Mouse (Mus musculus) frontal cortex, postnatal 14 days (tissue): Measurements from ENCODE around the gene Pus7.
"Not testable (repeated sequence)": the region's sequence is repeated elsewhere in the genome, so short reads cannot be mapped to it uniquely, and the experiment has no call there.

Source experiments
- DNase-seq, 2 experiments: peaks; one replicate each; pipeline ENCODE4 v3.0.0; 2022; ENCODE audit warnings: low spot score in 2 of 2

The Pus7 gene

DNA sequence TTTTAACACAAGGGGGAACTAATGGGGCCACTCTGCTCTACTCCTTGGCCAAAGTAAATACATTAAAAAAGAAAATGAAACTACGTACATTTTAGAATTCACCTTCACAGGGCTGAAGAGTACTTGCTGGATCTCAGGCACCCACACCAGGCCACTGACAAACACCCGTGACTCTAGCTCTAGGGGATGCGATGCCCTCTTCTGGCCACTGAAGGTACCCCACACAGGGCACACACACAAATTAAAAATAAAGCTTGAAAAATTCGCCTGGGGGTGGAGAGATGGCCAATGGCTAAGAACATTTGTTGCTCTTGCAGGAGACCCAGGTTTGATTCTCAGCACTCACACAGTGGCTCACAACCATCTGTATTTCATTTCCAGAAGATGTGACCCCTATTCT lies 27.1 kb downstream of the Pus7 start:
- DNase-seq: no peak

DNA sequence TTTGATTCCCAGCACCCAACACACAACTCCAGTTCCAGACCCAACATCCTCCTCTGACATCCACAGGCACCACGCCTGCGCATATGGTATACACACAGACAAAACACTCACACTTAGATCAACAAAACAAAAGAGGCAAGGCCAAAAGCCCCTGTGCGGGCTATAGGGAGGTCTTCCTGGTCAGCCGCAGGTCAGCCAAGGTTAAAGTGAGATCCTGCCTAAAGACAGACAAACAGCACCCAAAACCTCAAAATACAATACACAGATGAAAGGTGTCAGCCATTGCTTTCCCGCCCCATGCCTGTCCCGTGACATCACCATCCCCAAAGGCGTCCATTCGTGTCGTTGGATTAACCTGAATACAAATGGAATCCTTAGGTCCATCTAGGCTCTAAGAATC lies 27.9 kb downstream of the Pus7 start:
- no peak for DNase-seq

DNA sequence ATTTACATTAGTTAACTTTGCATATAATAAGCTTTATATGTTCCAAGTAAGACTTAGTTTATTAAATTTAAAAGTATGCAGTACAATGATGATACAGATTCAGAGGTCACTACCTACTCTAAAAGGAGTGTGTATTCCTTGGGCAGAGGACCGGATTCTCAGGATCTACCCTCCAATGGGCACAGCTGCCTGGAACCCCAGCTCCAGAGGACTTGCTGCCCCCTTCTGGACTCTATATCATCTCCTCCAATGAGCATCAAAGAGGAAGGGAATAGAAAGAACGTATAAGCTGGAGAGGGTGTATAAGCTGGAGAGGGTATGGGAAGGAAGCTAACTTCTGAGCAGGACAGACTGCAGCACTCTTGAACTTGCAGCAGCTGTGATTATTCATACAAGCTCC lies 33.6 kb downstream of the Pus7 start:
- DNase-seq: no peak

DNA sequence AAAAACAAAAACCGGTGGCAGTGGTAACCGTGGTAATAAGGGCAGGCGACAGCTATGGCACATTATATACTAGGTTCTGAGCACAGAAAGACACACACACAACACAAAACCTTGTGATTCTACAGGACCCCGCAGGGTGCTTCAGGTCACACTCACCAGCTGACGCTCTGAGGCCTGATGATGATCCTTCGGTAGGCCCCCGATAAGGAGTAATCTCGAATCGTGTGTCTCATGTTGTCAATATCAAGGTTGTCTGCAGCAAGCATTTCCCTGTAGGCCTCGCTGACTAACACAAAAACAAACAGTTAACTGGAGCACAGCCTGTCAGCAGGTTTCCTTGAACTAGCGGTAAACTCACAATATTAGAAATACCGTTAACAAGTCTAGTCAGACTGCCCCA lies 40.2 kb downstream of the Pus7 start:
- DNase-seq: no peak

DNA sequence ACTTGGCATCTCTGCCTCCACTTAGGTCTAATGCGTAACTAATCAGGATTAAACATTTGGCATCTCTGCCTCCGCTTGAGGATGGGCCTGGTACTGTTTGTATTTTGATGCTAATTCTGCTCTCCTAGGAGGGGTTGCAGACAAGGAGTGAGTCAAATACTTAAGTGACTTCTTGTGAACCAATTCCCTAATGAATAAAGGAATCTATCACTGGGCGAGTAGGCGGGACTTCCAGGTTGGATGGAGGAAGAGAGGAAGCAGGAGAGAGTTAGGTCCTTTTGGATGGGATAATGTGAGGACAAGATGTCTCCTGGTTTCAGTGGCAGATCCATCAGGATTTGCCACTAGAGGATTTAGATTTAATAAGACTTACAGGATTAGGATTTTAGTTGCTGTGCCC lies 46.4 kb downstream of the Pus7 start:
- DNase-seq: no peak

DNA sequence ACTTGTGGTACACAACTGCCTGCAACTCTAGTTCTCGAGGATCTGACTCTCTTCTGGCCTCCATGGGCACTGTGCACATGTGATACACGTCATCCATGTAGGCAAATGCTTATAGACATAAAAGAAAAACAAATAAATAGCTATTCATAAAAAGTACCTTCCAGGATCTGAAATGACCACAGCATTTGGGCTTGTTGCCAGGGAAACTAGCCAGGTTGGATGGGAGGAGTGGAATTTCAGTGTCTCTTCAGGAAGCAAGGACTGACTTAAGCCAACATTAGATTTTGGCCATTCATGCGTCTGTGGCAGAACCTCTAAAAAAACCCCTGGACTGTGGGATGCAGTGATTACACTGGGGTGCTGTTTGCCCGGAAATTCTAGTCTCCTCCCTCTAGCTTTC lies 47.1 kb downstream of the Pus7 start:
- no peak for DNase-seq

DNA sequence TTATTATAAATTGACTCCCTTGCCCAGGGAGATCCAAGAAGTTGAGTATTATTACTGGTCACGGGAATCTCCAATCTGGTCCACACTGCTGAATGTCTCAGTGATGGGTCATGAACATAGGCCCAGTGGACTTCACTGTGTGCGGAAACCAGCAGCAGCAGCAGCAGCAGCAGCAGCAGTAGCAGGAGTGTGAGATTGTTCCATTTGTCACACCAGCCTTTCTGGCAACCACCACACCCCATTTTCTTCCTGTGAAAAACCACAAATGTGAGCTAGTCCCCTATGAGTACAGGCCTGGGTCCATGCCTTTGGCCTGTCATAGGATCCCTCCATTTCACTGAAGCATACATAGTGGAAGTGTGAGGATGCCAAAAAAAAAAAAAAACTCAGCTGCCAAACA lies 61.6 kb downstream of the Pus7 start:
- DNase-seq: no peak

DNA sequence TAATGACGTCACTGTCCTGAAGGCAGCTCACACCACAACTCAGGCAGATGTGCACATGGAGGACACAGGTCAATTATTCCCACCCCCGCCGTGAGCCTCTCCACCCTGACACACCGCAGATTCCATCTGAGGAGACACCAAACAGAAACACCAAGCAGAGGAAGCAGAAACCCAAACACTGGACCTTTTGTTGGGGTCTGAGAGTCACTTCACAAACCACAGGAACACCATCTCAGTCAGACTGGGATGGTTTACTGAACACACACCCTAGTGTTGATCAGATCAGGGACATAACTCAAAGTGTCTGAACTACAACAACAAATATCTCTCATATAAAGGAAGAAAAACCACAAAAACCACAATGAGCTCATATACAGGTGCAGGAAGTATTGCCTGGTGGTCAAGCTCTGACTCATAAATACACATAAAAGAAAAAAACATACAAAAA lies 64.6 kb downstream of the Pus7 start:
- DNase-seq: no peak

DNA sequence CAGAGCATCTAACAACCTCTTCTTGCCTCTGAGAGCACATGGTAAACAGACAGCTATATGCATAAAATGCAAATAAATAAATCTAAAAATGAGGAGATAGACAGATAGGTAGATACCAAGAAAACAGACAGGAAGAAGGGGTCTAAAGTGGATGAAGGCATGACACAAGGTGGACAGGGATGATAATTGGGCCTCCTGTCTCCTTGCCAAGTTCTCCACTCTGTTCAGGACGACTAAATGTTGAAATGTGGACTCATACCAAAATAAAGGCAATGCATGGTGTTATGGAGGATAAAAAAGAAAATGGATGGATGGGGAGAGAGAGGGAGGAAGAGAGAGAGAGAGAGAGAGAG lies 65.4 kb downstream of the Pus7 start:
- no peak for DNase-seq

DNA sequence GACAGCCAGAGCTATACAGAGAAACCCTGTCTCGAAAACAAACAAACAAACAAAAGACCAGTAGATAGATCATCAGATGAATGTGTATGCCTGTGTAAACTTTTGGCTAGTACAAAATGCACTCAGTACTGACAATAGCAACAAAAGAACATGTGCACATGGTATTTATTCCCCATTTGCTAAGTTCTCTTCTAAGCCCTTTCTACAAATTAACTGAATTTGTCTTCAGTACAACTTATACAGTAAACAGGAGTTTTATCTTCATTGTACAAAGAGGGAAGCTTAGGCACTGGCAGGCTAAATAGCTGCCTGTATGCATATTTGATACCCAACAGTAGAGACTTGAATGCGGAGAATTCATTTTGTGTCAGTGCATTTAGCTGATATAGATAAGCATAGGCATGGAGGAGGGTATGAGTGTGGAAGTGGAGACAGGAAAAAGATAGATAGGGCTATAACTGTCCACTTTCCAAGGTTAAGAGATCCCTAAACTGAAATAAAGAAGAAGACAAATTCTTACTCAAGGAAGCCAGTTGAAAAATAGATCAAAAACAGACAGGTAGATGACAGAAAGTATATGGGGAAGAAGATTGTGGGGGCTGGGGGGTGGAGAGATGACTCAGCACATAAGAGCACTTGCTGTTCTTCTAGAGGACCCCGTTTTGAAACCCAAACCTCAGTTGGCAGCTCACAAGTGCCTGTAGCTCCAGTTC lies 65.9 kb downstream of the Pus7 start:
- no peak for DNase-seq

DNA sequence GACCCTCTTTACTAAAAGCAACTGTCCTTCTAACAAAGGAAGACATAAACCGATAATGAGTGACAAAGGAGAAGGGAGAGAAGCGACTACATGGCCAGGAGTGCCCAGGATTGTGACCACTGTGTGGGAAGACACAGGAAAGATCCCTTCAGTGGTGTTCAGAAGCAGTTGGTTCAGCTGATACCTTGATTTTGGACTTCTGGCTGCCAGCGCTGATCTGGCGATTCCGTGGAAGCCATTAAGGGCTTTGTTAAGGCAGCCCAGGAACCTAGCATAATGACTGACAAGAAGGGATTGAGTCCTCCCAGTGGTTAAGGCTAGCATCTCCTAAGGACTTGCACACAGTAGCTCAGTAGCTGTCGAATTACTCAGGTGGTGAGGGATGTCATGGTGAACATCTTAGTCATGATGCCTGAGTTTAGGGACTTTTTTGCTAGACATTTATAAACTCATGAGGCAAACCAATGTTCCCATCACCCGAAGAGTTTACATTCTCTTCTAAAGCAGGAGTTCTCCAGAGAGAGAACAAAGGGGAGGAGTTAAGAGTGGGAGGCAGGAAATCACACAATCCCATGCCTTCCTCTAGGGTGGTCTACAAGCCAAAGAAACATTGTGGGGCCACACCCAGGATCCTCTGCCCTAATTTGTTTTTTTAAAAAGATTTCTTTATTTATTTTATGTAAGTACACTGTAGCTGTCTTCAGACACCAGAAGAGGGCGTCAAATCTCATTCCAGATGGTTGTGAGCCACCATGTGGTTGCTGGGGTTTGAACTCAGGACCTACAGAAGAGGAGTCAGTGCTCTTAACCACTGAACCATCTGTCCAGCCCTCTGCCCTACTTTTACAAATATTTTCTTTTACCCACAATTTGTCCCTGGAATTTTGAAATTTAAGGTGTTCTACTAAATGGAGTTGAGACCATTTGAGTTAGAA lies 69.8 kb downstream of the Pus7 start:
- DNase-seq: no peak

DNA sequence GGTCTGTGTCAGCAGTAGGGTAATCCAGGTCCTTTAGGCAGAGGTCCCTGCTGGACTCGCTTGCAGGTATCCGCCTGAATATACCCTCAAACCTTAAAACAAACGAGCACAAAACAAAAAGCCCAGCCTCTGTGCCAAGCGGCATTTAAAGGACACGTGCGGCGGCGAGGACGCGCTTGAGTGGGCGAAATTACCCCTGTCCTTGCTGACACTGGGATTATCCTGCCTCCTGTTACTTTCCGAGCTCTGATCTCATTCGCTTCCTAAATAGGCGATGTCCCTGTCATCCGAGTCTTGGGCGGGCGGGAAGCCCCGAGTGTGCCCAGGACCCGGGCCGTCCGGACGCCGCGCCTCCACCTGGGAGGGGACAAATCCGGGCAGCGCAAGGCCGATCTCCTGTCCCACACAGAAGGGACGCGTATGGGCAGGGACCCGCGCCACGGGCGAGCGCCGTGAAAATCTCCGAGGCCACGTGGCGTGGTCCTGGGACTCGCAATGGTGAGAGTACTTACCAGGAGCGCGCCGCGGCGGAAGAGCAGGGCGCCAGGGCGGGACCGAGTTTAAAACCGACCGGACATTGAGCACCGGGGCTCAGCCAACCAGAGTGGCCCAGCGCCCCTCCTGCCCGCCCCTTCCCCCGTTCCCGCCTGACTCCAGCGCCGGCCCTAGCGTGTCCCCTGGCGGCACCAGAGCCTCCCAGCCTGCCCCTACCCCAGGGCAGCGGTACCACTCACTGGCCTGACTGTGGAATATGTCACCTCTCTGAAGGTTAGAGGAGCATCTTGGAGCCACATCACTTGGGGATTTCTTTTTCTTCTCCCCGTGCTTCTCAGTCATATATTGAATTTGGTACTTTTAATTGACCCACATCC lies 71.1 kb downstream of the Pus7 start:
- DNase-seq: peak; percentile 19 to 56

DNA sequence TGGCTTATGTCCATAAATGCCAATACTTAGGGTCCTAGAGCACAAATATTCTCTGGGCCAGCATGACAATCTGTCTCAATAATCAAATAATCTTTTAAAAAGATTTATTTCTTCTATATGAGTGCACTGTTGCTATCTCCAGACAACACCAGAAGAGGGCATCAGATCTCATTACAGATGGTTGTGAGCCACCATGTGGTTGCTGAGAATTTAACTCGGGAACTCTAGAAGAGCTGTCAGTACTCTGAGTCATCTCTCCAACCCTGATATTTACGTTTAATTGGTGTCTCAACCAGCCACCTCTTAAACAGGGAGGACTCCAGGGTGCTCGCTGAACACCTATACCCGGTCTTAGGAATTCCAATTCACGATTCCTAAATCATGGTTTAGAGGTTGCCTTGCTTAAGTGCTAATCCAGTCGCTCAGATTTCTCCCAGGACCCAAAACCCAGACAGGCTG lies 71.8 kb downstream of the Pus7 start:
- peak in 1 of 2 experiments; percentile 10 for DNase-seq

DNA sequence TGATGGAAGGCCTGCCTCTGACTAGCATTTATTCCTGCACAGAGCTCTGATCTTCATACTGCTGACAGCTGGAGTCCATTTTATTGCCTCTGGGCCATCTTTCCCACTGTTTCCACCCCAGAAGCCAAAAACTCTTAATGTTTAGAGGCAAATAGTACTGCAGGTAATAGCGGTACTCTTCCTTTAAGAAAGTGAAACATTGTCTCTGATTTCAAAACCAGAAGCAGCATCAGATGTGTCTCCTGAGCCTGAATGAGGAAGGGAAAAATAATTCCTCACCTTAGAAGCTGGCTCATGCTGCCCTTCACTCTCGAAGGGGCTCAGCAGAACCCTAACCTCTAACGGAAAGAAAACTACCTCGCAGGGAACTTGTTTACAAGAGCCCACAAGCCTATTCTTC lies 72.3 kb downstream of the Pus7 start:
- no peak for DNase-seq

DNA sequence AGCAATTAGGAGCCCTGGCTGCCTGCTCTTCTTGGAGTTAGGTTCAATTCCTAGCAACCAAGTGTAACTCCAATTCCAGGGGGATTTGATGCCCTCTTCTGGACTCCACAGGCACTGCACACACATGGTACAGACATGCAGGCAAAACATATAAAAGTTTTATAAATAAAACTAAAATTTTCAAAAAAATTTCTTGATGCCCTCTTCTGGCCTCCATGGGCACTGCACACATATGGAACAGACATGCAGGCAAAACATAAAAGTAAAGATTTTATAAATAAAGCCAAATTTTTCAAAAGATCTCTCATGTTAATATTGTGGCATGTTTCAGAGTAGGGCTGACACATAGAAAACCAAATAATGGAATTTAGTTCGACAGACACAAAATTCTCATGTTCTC lies 73.8 kb downstream of the Pus7 start:
- DNase-seq: no peak

DNA sequence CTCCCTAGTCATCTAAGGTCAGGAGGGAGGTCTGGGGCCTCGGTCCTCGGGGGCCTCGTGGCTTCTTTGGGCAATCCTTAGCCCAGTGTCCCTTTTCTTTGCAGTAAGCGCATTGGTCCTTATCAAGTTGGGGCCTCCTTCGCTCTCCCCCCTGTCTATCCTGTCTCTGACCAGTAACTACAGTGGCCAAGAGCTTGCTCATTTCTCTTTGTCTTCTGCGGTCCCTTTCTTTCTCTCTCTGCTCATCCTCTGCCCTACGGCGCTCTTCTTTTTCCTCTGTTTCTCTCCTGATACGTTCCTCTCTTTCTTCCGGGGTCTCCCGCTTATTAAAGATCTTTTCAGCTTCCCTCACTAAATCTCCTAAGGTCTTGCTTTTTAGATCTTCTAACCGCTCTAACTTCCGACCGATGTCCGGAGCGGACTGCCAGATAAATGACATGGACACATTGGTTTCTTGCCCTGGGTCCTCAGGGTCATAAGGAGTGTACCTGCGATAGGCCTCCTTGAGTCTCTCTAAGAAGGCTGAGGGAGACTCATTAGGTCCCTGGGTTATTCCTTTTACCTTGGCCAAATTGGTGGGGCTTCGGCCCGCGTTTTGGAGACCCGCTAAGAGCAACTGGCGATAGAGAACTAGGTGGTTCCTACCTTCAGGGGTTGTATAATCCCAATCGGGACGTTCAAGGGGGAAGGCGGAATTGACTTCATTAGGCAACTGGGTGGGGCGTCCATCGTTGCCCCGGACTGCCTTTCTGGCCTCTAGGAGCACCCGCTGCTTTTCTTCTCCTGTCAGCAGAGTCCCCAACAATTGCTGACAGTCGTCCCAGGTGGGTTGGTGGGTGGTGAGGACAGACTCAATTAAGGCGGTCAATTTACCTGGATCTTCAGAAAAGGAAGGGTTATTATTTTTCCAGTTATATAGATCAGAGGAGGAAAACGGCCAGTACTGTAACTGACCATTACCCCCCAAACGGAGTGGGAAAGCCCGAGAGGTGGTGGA lies 76.6 kb downstream of the Pus7 start:
- DNase-seq: not testable (repeated sequence)

DNA sequence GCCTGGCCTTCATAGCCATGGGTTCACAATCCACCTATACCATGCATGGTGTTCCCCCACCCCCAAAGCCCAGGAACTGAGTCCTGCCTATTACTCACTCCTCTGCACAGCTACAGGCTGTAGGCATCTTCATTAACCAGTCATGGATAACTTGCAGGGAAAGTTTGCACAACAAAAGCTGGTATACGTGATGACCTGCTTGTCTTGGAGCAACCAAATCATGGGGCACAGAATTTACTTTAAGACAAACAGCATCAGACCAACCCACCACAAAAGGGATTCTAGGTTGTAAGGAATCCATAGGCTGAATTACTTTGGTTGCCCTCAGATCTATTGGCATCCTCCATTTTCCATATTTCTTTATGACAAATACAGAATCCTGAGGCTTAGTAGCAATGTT lies 86.1 kb downstream of the Pus7 start:
- DNase-seq: no peak
